Mouse (Mus musculus): ENCODE measurements around the gene Gm10234. TPM values are rescaled to one million over a fixed set of nuclear protein-coding genes. Genes with fewer than 3 reads are reported as not detected.

The Gm10234 gene
- polyA plus RNA-seq (2015; fragmentation: Nextera tagmentation; extraction: Ambion mirVana) = not detected in 2 replicates

DNA sequence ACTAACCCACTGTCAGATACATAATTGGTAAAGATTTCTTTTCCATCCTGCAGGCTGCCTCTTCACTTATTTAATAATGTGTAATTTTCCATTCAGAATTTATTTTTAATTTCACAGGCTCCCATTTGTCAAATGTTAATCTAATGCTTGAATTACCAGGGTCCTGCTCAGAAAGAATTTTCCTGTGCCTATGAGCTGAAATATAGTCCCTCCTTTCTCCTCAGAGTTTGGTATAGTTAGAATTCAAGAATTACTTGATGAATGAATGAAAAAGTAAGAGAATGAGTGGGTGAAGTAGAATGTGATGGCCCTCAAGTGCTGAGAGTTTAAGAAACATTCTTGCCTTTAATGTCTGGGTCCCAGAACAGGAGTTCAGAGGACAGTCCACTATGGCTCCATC, at the start of gene Gm10234:
Gene Gm10234 (plus strand): TSS at position 301 of the 400 bp plus-strand sequence.

Other genes with a start within 250 kb of the Gm10234 start
- 0.99 and 1.0 TPM in 2 replicates for gene Kbtbd8, start 204.9 kb upstream of the Gm10234 start, polyA plus RNA-seq (2015; fragmentation: Nextera tagmentation; extraction: Ambion mirVana)

Measured in urinary bladder, postnatal 0 days (tissue).